Mouse (Mus musculus) cerebellum, adult (tissue): ENCODE results near the gene Zkscan2.

Source experiments
- ATAC-seq: cut with Nextera tagmentation; 2 replicates; pipeline ENCODE4 v1.9.2; 2017; ENCODE audit warnings: mild to moderate bottlenecking, moderate library complexity, mixed read lengths; ENCODE audit not compliant: insufficient number of reproducible peaks, low FRiP score, low TSS enrichment

The Zkscan2 gene

GRCm38 (mm10) chr7:123448794-123449193 is 51.5 kb downstream of the Zkscan2 start:
- ATAC-seq = no peak

- no peak for ATAC-seq
Measured at GRCm38 (mm10) chr7:123442079-123442478, 58.2 kb downstream of the Zkscan2 start.

GRCm38 (mm10) chr7:123431206-123431605 is 69.0 kb downstream of the Zkscan2 start:
- ATAC-seq = no peak

- no peak for ATAC-seq
Measured at GRCm38 (mm10) chr7:123430411-123430705, 69.9 kb downstream of the Zkscan2 start.

- no peak for ATAC-seq
Measured at GRCm38 (mm10) chr7:123429624-123430410, 70.4 kb downstream of the Zkscan2 start.
